Mouse (Mus musculus) c-Kit-positive CD71-positive TER-119-positive erythroid progenitor cells, embryonic 14.5 days (primary cell): ENCODE measurements around the gene Nrl.
A peak's percentile ranks its signal among the peaks of the same experiment; 100 is the strongest.

Source experiments
- DNase-seq: peaks from one replicate; pipeline ENCODE4 v3.0.0-alpha.2; 2013; ENCODE audit warnings: low spot score

Gene Nrl

GRCm38 (mm10) chr14:55524785-55525184 lies at the start of gene Nrl:
Gene Nrl (minus strand): TSS chr14:55524981.
- DNase-seq = no peak

DNA sequence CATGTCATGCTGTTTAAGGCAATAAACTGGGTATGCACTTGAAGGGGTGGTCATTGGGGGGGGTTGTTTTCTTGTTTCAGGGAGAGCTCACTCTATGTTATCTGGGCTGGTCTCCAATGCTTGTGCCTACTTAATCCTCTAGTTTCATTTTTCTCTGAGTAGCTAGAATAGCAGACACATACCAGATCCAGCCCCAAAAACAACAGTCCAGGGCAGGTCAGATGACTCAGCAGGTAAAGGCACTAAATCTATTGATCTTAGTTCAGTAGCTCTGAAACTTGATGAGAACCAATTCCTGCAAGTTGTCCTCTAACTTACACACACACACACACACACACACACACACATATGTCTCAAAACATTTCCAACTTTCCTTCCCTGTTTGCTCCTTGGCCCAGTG lies 47.0 kb upstream of the Nrl start:
- DNase-seq = no peak

DNA sequence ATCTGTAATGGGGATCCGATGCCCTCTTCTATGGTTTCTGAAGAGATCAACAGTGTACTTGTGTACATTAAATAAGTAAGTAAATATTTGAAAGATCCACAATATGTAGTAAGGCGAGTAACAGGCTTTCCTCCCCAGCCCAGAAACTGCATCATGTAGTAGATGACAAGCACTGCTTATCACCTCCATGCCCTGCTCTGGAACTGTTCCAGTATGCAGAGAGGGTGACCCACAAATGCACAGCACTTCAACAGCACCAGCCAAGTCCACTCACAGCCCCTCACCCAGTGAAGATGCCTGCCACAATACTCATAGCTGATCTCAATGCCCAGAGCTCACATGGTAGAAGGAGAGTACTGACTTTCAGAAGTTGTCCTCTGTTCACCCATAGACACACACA lies 45.8 kb upstream of the Nrl start:
- DNase-seq = no peak

- no peak for DNase-seq
Measured at GRCm38 (mm10) chr14:55567496-55567895, 42.7 kb upstream of the Nrl start.

DNA sequence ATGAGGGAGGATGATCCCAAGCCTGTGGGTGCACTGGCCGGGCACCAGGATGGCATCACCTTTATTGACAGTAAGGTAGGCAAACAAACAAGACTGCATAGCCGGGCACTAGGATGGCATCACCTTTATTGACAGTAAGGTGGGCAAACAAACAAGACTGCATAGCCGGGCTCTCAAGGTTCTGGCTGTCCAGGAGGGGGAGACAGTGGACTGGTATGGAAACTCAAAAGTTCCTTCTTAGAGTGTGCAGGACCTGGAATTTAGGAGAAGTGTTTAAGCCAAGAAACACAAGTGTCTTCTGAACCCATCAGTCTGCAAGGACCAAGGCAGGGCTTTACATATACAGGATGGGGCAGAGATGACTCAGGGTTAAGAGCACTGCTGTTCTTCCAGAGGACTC lies 41.0 kb upstream of the Nrl start:
- DNase-seq = no peak

GRCm38 (mm10) chr14:55563249-55563648 lies 38.5 kb upstream of the Nrl start:
- DNase-seq = no peak

- DNase-seq = no peak
Measured at GRCm38 (mm10) chr14:55561860-55562259, 37.1 kb upstream of the Nrl start.

GRCm38 (mm10) chr14:55560202-55561073 lies 35.7 kb upstream of the Nrl start, which contains the start of gene A730061H03Rik:
Gene A730061H03Rik (minus strand): TSS chr14:55560406.
- DNase-seq = peak; percentile 98

DNA sequence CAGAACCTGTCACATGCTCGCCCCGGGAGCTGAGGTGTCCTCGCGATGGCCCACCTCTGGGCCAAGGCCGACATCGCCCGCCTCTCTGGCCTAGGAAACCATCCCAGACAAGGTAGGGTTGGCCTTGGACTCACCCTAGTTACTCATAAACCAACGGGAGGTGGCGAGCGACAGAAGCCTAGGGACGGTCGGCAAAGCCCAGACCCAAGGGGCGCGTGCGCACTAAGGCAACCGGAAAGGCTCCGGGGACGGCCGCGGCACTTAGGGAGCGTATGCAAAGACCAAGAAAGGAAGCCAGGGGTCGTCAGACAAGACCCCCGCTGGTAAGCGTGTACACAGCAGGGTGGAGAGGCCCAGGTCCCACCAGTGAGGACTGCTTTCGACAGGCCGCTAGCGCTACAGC lies 35.0 kb upstream of the Nrl start, which contains the start of gene Dcaf11:
Dcaf11 (plus strand) TSS at position 208 of the 403 bp plus-strand sequence.
- DNase-seq = peak; percentile 87

DNA sequence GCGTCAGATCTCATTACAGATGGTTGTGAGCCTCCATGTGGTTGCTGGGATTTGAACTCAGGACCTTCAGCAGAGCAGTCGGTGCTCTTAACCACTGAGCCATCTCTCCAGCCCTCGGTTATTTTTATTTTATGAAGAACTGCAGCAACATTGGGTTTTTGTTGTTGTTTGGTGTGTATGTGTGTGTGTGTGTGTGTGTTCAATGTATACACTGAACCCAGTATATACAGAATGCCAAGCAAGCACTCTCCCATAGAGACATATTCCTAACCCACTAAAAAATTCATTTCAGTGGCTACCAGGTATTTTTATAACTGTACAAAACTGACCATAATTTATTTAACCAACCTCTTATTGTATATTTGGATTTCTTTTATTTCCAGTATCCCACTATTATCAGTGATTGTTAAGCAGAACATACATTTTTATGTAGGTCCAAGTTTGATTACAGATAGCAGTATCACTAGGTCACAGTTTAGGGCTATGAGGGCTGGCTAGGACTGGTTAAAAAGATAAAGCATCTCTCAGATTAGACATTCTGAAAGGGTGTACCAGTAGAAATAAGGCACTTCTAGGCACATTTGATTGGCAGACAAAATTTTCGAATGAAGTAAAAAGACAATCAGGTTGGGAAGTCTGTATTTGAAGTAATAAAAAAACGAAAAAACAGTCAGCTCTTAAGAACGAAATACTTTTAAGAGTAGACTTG lies 34.1 kb upstream of the Nrl start:
- peak; percentile 78 for DNase-seq

DNA sequence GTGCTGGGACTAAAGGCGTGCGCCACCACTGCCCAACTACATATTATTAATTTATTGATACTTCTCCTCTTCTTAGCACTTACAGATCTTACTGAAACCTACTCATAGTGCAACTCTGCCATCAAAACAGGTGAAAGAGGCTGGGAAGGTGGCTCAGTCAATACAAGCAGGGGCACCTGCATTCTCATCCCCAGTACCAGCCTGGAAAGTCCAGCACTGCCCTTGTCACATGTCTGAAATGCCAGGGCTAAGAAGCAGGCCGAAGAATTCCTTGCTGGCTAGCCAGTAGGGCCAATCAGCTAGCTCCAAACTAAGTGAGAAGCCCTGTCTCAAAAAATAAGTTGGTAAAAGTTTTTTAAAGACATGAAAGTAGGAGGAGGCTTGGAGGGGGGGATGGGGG lies 32.8 kb upstream of the Nrl start:
- no peak for DNase-seq

GRCm38 (mm10) chr14:55557003-55557402 lies 32.2 kb upstream of the Nrl start:
- DNase-seq = peak; percentile 70

GRCm38 (mm10) chr14:55555788-55556187 lies 31.0 kb upstream of the Nrl start:
- no peak for DNase-seq

DNA sequence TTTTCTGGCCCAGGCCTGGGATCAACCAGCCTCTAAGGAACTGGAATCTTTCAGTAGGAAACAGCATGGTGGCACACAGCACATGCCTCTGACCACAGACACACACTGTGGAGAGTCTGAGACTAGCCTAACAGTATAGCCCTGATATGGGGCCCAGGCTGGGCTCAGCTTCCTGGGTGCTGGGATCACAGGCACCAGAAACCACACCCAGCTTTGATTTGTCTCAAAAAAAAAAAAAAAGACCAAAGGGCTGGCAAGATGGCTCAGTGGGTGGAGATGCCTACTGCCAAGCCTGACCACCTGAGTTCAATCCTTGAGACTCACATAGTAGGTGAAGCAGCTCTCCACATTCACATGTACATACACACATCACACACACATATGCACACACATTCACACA lies 29.9 kb upstream of the Nrl start:
- no peak for DNase-seq

DNA sequence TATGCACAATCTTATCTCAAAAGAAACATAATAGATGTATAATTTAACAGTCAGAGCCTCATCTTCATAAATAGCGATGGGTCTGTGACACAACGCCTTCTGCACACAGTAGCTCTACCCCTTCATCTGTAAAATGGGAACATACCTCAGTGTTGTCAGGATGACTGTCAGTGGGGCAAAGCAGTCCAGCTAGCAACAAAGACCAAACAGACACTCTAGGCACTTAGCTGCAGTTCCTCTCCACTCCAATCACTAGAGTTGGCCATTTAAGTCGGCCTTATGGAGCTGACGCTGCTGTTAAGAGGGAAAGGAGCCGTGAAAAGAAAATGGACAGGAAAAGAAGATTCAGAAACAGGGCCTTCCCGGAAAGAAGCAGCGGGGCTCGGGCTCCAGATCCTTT lies 27.0 kb upstream of the Nrl start:
- DNase-seq = no peak

DNA sequence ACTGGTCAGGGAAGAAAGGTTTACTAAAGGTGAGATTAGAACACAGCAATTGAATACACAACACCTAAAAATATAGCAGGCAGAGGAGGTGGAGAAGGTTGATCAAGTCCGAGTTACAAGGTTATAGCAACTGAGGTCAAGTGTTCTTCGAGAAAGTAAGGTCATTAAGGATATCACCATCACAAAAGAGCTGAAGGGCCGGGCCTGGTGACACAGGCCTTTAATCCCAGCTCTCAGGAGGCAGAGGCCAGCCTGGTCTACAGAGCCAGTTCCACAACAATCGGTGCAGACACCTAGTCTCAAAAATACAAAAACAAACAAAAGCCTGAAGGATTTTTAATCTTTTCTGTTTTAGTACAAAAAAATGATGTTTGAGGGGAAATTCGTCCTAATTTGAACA lies 26.6 kb upstream of the Nrl start:
- DNase-seq = no peak

GRCm38 (mm10) chr14:55550191-55550590 lies 25.4 kb upstream of the Nrl start:
- DNase-seq = no peak

- DNase-seq = no peak
Measured at GRCm38 (mm10) chr14:55544334-55544733, 19.6 kb upstream of the Nrl start.

DNA sequence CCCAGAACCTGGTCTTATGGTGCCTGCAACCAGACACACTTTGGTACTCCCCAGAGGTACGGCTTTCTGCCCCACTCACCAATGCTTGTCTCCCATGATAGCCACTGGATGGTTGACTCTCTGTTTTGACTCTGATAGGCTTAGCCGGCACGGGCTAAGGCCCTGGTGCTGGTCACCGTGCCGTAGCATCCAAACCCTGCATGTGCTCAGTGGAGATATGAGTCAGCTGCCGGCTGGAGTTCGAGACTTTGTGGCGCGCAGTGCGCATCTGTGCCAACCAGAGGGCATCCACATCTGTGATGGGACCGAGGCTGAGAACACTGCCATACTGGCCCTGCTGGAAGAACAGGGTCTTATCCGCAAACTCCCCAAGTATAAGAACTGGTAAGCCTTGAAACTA lies 17.5 kb upstream of the Nrl start:
- no peak for DNase-seq

DNA sequence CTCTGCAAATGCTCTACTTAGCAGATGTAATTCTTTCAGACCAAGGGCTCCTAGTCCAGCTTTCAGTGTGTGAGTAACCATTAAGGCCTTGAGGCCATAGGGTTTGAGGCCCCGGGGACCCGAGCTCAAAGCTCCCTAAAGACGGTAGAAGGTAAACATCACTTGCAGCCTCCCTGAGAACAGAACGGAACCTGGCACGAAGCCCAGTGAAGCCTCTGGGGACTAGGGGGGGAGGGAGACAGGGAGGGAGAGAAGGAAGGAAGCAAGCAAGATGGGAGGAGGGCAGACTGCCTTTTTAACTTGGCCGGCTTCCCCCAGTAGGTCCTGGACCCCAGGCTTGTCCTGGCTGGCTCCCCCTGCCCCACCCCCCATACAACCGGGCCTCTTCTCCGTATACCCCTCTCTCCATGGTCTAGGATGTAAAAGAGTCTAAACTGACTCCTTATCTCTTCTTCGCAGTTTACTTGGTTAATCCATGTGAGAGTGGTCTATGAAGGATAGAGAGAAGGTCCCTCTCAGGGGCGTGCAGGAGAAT lies 16.1 kb upstream of the Nrl start:
- DNase-seq = peak; percentile 58

DNA sequence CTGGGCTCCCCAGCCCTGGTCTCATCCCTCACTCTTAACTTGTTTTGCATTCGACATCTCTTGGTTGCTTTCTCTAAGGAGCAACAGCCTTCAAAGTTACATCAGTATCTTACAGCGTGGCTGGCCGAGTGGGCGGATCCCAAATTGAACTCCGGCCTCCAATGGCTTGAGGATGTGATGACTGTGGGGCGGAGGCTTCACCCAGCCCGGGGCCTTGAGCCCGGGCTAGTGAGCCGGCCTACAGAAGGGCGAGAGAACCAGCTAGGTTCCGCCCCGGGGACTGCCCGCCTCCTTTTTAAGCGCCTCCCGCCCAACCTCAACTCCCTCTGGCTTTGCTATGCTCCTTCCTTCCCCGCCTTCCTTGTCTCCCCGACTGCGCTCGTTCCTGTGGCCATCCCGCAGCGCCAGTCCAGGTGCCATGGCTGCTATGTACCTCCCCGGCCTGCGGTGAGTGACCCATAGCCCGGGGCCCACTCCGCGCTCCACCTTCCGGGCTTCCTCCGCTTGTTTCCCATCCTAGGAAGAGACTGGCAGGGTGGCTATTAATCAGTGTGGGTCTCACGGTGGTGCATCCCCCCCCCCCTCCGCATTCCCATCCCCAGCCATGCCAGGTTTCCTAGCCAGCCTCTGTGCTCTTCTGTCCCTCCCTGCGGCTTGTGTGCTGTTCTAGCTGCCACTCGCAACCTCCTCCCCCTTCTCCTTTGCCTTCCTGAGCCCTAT lies 15.4 kb upstream of the Nrl start, which contains the start of gene Pck2:
Pck2 (plus strand) TSS at position 200 of the 720 bp plus-strand sequence.
- DNase-seq = peak; percentile 94

GRCm38 (mm10) chr14:55536116-55536745 lies 11.4 kb upstream of the Nrl start:
- DNase-seq = peak; percentile 42
